Mouse (Mus musculus) gastrocnemius, postnatal 36 days (tissue): ENCODE data around the gene Mtrf1l. TPM values are rescaled to one million over a fixed set of nuclear protein-coding genes. Genes with fewer than 3 reads are reported as not detected.
A peak's percentile ranks its signal among the peaks of the same experiment; 100 is the strongest.

Experiments used
- DNase-seq, 2 experiments: peaks; one replicate each; pipeline ENCODE4 v3.0.0; 2022
- intact Hi-C: fragments of 180-260 bp; cut with DNase I; formaldehyde crosslinking; loops from one replicate; pipeline ENCODE4 v1.15.1; 2025
- total RNA-seq, 2 experiments: library from RNA; stranded (reverse); gene quantifications; 2 replicates each; pipeline ENCODE4 v1.2.3; 2021

The Mtrf1l gene
- total RNA-seq, 2 experiments from 2014 or later: 4.0 to 7.0 TPM

DNA sequence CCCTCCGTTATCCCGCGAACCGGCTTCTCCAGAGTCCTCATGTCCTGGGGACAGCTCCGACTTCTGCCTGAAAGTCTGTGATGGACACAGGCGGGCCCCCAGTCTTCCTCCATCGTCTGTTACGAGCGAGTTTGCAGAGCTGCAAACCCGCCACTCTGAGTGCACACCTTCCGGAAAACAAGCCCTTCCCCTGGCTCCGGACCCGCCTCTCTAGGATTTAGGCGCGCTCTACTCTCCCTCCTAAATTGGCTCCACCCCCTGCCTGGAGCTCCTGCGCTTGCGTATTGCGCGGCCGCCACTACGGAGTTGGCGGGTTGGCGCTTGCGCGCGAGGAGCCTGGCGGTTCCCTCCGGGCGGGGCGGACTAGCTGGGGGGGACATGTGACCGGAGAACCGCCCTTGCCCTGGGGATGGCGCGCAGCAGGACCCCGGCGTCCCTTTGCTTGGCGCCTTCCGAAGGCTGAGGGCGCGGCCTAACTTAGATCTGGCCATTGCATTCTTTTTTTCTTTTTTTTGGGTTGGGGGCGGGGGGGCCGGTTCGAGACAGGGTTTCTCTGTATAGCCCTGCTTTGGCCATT, 17.9 kb downstream of the Mtrf1l start:
- peak in 1 of 2 experiments; percentile 95 for DNase-seq
- intact Hi-C loops: loop anchor here (2.0 to 10.0 kb wide), 2 partner anchors 17 to 1371 kb away; partner anchors contain the start of genes Armt1, Mtrf1l and Rmnd1

DNA sequence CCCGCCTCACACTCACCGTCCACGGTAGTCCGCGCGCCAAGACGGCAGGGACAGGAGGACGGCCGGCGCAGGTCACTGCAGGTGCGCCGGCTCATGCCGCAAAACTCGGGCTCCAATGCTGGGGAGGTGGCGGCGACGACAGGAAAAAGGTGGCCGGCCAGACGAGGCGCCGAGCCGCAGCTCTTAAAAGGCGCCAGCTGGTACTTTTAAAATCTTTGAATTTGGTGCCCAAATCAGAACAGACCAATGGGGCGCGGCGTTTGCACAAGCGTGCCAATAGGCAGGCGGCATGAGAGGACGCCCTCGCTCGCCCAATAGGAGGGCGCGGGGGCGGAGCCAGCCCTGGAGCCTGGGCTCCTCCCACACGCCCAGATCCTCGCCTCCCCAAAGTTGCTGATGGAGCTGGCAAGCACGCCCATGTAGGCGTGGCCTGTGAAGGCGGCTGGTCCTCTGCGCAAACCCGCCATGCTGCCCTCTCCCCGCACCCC, 18.4 kb downstream of the Mtrf1l start, which contains the start of gene Fbxo5:
Gene Fbxo5 (minus strand): TSS at position 358 of the 488 bp plus-strand sequence.
- intact Hi-C loops: loop anchor here (2.0 to 10.0 kb wide), 2 partner anchors 18 to 1370 kb away; partner anchors contain the start of genes Armt1, Mtrf1l and Rmnd1
- DNase-seq: peak; percentile 97

DNA sequence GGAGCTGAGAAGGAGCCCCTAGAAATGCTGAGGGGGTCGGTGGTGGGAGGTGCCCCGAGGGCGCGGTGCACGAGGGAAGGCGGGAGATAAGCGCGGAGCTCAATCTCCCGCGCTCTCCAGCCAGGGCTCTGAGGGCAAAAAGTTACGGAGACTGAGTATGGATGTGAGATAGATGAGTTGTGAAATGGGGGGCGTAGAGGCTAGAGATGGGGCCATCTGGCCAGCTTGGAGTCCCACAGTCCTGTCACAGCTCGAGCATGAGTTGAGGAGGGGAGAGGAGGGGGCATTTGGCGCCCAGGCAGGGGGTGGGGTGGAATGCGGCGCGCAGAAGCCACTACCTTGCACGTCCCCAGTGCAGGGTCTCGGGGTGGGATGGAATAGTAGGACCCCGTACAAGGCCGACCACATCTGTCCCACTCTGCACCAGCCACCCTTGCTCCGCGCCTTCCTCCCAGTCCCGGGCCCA, 19.0 kb downstream of the Mtrf1l start:
- intact Hi-C loops: loop anchor here (2.0 to 10.0 kb wide), 3 partner anchors 18 to 1370 kb away; partner anchors contain the start of genes Armt1, Mtrf1l and Rmnd1
- DNase-seq: no peak

DNA sequence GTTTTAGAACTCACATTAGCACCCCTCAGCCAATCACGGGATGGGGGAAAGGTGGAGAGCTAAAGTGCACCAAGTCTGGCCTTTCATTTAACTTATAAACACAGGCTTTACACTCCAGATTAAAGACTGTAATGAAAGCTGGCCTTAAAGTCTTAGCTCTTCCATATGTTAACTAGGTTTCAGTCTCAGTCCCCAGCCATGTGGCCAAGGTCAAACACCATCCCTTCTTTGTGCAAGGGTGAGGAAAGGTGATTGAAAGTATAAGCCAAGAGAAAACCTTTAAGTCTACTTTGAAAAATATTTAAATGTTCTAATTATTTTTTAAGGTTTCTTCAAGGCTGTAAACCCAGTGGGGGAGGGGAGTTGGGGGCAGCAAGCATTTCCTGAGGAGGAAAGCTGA, 20.0 kb downstream of the Mtrf1l start:
- DNase-seq: no peak
- intact Hi-C loops: loop anchor here (2.0 to 10.0 kb wide), 3 partner anchors 19 to 1369 kb away; partner anchors contain the start of genes Armt1, Mtrf1l and Rmnd1

DNA sequence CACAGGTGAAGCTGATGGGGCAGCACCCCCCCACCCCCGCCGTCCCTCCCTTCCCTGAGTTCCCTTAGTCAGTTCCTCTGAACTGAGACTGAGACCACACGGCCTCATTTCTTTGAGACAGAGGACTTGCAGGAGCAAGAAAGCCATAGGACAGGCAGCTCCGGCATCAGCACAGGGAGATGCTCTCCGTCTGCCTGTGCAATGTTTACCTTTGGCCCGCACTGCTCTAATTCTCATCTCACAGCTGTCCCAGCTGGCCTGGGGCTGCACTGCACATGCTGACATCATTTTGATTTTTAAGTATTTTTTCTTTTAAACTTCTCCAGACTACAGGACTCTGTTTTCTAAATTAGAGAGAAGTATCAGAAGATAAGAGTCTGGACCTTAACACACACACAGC, 20.8 kb downstream of the Mtrf1l start:
- DNase-seq: no peak
- intact Hi-C loops: loop anchor here (5.0 to 10.0 kb wide), 2 partner anchors 39 to 1368 kb away; partner anchors contain the start of genes Armt1 and Rmnd1

DNA sequence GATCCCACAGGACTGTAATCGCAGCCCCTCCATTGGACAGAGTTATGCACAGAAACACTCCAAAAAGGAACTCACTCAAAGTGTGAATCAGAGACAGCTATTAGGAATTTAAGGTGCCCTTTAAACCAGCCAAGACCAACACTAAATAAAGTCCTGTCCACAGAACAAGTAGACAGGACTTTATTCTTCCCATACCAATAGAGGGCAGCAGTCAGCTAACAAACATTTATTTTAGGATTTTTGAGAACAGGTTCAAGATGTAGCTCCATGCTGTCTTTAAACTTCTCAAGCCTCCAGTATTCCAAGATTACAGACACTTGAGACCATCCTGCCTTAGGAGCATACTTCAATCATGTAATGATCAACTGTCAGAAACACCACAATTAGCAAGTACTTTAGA, 23.2 kb downstream of the Mtrf1l start:
- no peak for DNase-seq
- intact Hi-C loops: loop anchor here (5.0 to 10.0 kb wide), 2 partner anchors 42 to 1366 kb away; partner anchors contain the start of genes Armt1 and Rmnd1

DNA sequence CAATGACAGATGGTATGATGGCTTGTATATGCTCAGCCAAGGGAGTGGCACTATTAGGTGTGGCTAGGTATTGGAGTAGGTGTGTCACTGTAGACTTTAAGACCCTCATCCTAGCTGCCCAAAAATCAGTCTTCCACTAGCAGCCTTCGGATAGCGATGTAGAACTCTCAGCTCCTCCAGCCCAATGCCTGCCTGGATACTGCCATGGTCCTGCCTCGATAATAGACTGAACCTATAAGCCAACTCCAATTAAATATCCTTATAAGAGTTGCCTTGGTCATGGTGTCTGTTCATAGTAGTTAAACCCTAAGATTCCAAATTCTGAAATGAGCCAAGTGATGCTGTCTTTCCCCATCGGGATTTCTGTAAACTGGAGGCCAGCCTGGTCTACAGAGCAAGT, 25.6 kb downstream of the Mtrf1l start:
- no peak for DNase-seq
- intact Hi-C loops: no loop called here

DNA sequence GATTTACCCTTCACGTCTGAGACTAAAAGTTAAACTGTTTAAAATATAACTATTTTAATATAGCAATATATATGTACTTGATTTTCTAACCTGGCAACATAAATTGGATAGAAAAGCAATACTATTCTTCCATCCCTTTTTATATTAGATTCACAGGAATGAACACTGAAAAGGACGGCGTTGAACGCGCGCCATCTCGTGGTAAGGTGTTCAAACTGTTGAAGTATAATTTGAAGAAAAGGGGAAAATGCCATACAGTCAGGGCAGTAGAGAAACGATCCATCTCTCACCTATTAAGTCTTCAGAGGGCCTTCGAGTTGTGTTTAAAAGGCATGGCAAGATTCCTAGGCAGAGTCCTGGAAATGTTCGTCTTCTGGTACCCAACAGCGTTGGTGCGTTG, 33.1 kb downstream of the Mtrf1l start:
- intact Hi-C loops: no loop called here
- no peak for DNase-seq

DNA sequence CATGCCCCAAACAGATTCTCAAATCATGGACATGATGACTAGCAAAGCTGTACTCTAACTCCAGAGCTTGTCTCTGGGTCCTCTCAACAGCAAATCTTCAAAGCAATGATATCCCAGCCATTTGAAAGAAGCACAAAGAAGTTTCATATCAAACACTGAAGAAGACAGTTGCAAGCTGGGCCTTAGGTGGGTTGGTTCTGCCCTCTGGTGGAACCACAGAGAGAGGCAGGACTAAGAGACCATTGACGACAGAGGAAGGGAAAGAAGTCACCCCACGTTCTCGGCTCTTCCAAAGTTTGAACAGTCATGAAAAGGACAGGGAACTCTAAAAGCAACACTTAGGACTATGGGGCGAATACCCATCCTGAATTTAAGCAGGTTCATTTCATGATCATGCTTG, 36.8 kb downstream of the Mtrf1l start:
- DNase-seq: no peak
- intact Hi-C loops: loop anchor here (5.0 kb wide), 1 partner anchor 190 kb away; no protein-coding TSS in a partner anchor

Other genes with a start within 250 kb of the Mtrf1l start
- gene Myct1, start 230.1 kb downstream of the Mtrf1l start, total RNA-seq: 1 to 10 TPM; 3.5 to 4.4 TPM
- not detected for gene Vip, start 184.7 kb downstream of the Mtrf1l start, total RNA-seq
- gene Fbxo5, start 18.3 kb downstream of the Mtrf1l start, total RNA-seq: under 1 TPM; 0.64 to 0.67 TPM
- gene Rgs17, start 98.5 kb upstream of the Mtrf1l start, total RNA-seq: under 1 TPM; 0.05 to 0.12 TPM